Mouse (Mus musculus) cerebellum, adult 11-12 months (tissue): ENCODE measurements around the gene C1s2.
A peak's percentile ranks its signal among the peaks of the same experiment; 100 is the strongest.
"Not testable (repeated sequence)": the region's sequence is repeated elsewhere in the genome, so short reads cannot be mapped to it uniquely, and the experiment has no call there.

Experiments used
- DNase-seq: peaks from one replicate; pipeline ENCODE4 v3.0.0; 2022

The C1s2 gene

GRCm38 (mm10) chr6:124635985-124636384 lies at the start of gene C1s2:
Gene C1s2, minus strand, starts transcription at chr6:124636085.
- DNase-seq, result not testable (repeated sequence)

GRCm38 (mm10) chr6:124683591-124684417 lies 47.9 kb upstream of the C1s2 start:
- no peak for DNase-seq

- DNase-seq, result not testable (repeated sequence)
Observed at GRCm38 (mm10) chr6:124682291-124682690, 46.4 kb upstream of the C1s2 start.

- no peak for DNase-seq
Observed at GRCm38 (mm10) chr6:124679486-124679885, 43.6 kb upstream of the C1s2 start.

- no peak for DNase-seq
Observed at GRCm38 (mm10) chr6:124678769-124679168, 42.9 kb upstream of the C1s2 start.

- DNase-seq, result no peak
Observed at GRCm38 (mm10) chr6:124676171-124676570, 40.3 kb upstream of the C1s2 start.

GRCm38 (mm10) chr6:124674591-124674990 lies 38.7 kb upstream of the C1s2 start:
- DNase-seq, result no peak

GRCm38 (mm10) chr6:124673619-124674018 lies 37.7 kb upstream of the C1s2 start:
- DNase-seq, result peak; percentile 77

- DNase-seq, result no peak
Observed at GRCm38 (mm10) chr6:124672100-124672499, 36.2 kb upstream of the C1s2 start.

- no peak for DNase-seq
Observed at GRCm38 (mm10) chr6:124670281-124670900, 34.5 kb upstream of the C1s2 start.

- peak; percentile 85 for DNase-seq
Observed at GRCm38 (mm10) chr6:124669234-124669859, 33.5 kb upstream of the C1s2 start.

- no peak for DNase-seq
Observed at GRCm38 (mm10) chr6:124665011-124665410, 29.1 kb upstream of the C1s2 start.

GRCm38 (mm10) chr6:124664256-124664655 lies 28.4 kb upstream of the C1s2 start:
- no peak for DNase-seq

- no peak for DNase-seq
Observed at GRCm38 (mm10) chr6:124663424-124663795, 27.5 kb upstream of the C1s2 start.

GRCm38 (mm10) chr6:124662477-124663423 lies 26.9 kb upstream of the C1s2 start, which contains the start of gene Lpcat3:
Gene Lpcat3, plus strand, starts transcription at chr6:124663027.
- peak; percentile 100 for DNase-seq

GRCm38 (mm10) chr6:124661995-124662394 lies 26.1 kb upstream of the C1s2 start:
- no peak for DNase-seq

GRCm38 (mm10) chr6:124661156-124661806 lies 25.4 kb upstream of the C1s2 start:
- no peak for DNase-seq

- no peak for DNase-seq
Observed at GRCm38 (mm10) chr6:124658067-124658466, 22.2 kb upstream of the C1s2 start.

- DNase-seq, result no peak
Observed at GRCm38 (mm10) chr6:124655893-124656292, 20.0 kb upstream of the C1s2 start.

GRCm38 (mm10) chr6:124646394-124646793 lies 10.5 kb upstream of the C1s2 start:
- DNase-seq, result no peak

- peak; percentile 60 for DNase-seq
Observed at GRCm38 (mm10) chr6:124640997-124641396, 5.1 kb upstream of the C1s2 start.

- no peak for DNase-seq
Observed at GRCm38 (mm10) chr6:124640041-124640440, 4.2 kb upstream of the C1s2 start.
